Mouse (Mus musculus) urinary bladder, postnatal 36 days (tissue): ENCODE measurements around the gene Ccdc9b.

Experiments
- DNase-seq, 2 experiments: peaks; one replicate each; pipeline ENCODE4 v3.0.0; 2022; ENCODE audit warnings: low spot score in 2 of 2, mixed read lengths in 1 of 2

Ccdc9b gene

GRCm38 (mm10) chr2:118776295-118776694 lies 13.8 kb upstream of the Ccdc9b start:
- no peak for DNase-seq

- no peak for DNase-seq
Observed at GRCm38 (mm10) chr2:118775846-118776245, 13.4 kb upstream of the Ccdc9b start.

- DNase-seq, result no peak
Observed at GRCm38 (mm10) chr2:118775396-118775795, 12.9 kb upstream of the Ccdc9b start.

GRCm38 (mm10) chr2:118774536-118774935 lies 12.1 kb upstream of the Ccdc9b start:
- DNase-seq, result no peak

- no peak for DNase-seq
Observed at GRCm38 (mm10) chr2:118772158-118772874, 9.9 kb upstream of the Ccdc9b start, which contains the start of gene Phgr1. Gene Phgr1, plus strand, starts transcription at chr2:118772769.

- DNase-seq, result no peak
Observed at GRCm38 (mm10) chr2:118766041-118767033, 3.9 kb upstream of the Ccdc9b start.

GRCm38 (mm10) chr2:118764875-118765274 lies 2.4 kb upstream of the Ccdc9b start:
- no peak for DNase-seq

- no peak for DNase-seq
Observed at GRCm38 (mm10) chr2:118764094-118764831, 1.8 kb upstream of the Ccdc9b start.

GRCm38 (mm10) chr2:118763469-118763868 lies 1.0 kb upstream of the Ccdc9b start:
- DNase-seq, result no peak

- no peak for DNase-seq
Observed at GRCm38 (mm10) chr2:118762784-118763148, 305 bp upstream of the Ccdc9b start.

- no peak for DNase-seq
Observed at GRCm38 (mm10) chr2:118761358-118761757, 1.1 kb downstream of the Ccdc9b start.

GRCm38 (mm10) chr2:118760311-118761025 lies 2.0 kb downstream of the Ccdc9b start:
- DNase-seq, result no peak

- DNase-seq, result peak in 1 of 2 experiments; percentile 66
Observed at GRCm38 (mm10) chr2:118759828-118760227, 2.6 kb downstream of the Ccdc9b start.

GRCm38 (mm10) chr2:118756103-118756502 lies 6.4 kb downstream of the Ccdc9b start:
- DNase-seq, result no peak

- no peak for DNase-seq
Observed at GRCm38 (mm10) chr2:118755407-118755806, 7.1 kb downstream of the Ccdc9b start.

- DNase-seq, result no peak
Observed at GRCm38 (mm10) chr2:118754143-118754542, 8.3 kb downstream of the Ccdc9b start.

GRCm38 (mm10) chr2:118752792-118753108 lies 9.7 kb downstream of the Ccdc9b start:
- no peak for DNase-seq

GRCm38 (mm10) chr2:118751896-118752791 lies 10.3 kb downstream of the Ccdc9b start:
- DNase-seq, result no peak

GRCm38 (mm10) chr2:118750476-118750875 lies 12.0 kb downstream of the Ccdc9b start:
- DNase-seq, result no peak

GRCm38 (mm10) chr2:118749341-118749884 lies 13.0 kb downstream of the Ccdc9b start:
- no peak for DNase-seq
